Mouse (Mus musculus): ENCODE measurements around the gene Ppp1r32.

Ppp1r32 gene

GRCm38 (mm10) chr19:10482703-10483102 is at the start of gene Ppp1r32:
Gene Ppp1r32 (minus strand): TSS chr19:10482928.
- peak; percentile 61 for DNase-seq (ENCODE audit: low read depth, low spot score)

GRCm38 (mm10) chr19:10530082-10530481 is 47.4 kb upstream of the Ppp1r32 start:
- peak; percentile 66 for DNase-seq (ENCODE audit: low read depth, low spot score)

GRCm38 (mm10) chr19:10525910-10526309 is 43.2 kb upstream of the Ppp1r32 start, which contains the start of gene Sdhaf2:
Gene Sdhaf2 (minus strand): TSS chr19:10526142.
- peak; percentile 75 for DNase-seq (ENCODE audit: low read depth, low spot score)

- peak; percentile 92 for DNase-seq (ENCODE audit: low read depth, low spot score)
These were observed 42.6 kb upstream of the Ppp1r32 start, which contains the start of gene Cpsf7 for GRCm38 (mm10) chr19:10525106-10525901. Gene Cpsf7 (plus strand): TSS chr19:10525266.

- no peak for DNase-seq (ENCODE audit: low read depth, low spot score)
These were observed 42.0 kb upstream of the Ppp1r32 start for GRCm38 (mm10) chr19:10524784-10525105.

- DNase-seq (ENCODE audit: low read depth, low spot score) = no peak
These were observed 40.9 kb upstream of the Ppp1r32 start for GRCm38 (mm10) chr19:10523483-10524080.

- DNase-seq (ENCODE audit: low read depth, low spot score) = no peak
These were observed 39.2 kb upstream of the Ppp1r32 start for GRCm38 (mm10) chr19:10521926-10522325.

- DNase-seq (ENCODE audit: low read depth, low spot score) = peak; percentile 79
These were observed 37.6 kb upstream of the Ppp1r32 start for GRCm38 (mm10) chr19:10520355-10520754.

GRCm38 (mm10) chr19:10510759-10511330 is 28.1 kb upstream of the Ppp1r32 start:
- no peak for DNase-seq (ENCODE audit: low read depth, low spot score)

- DNase-seq (ENCODE audit: low read depth, low spot score) = peak; percentile 58
These were observed 19.8 kb upstream of the Ppp1r32 start for GRCm38 (mm10) chr19:10502571-10502970.

GRCm38 (mm10) chr19:10500581-10500980 is 17.9 kb upstream of the Ppp1r32 start:
- no peak for DNase-seq (ENCODE audit: low read depth, low spot score)

- DNase-seq (ENCODE audit: low read depth, low spot score) = no peak
These were observed 14.9 kb upstream of the Ppp1r32 start for GRCm38 (mm10) chr19:10497512-10498160.

- DNase-seq (ENCODE audit: low read depth, low spot score) = no peak
These were observed 14.2 kb upstream of the Ppp1r32 start for GRCm38 (mm10) chr19:10496976-10497375.

- no peak for DNase-seq (ENCODE audit: low read depth, low spot score)
These were observed 12.9 kb upstream of the Ppp1r32 start for GRCm38 (mm10) chr19:10495670-10496069.

- DNase-seq (ENCODE audit: low read depth, low spot score) = peak; percentile 72
These were observed 3.6 kb upstream of the Ppp1r32 start for GRCm38 (mm10) chr19:10486264-10486738.

- no peak for DNase-seq (ENCODE audit: low read depth, low spot score)
These were observed 3.2 kb downstream of the Ppp1r32 start for GRCm38 (mm10) chr19:10479541-10479940.

- peak; percentile 52 for DNase-seq (ENCODE audit: low read depth, low spot score)
These were observed 8.9 kb downstream of the Ppp1r32 start for GRCm38 (mm10) chr19:10473779-10474178.

- no peak for DNase-seq (ENCODE audit: low read depth, low spot score)
These were observed 9.8 kb downstream of the Ppp1r32 start for GRCm38 (mm10) chr19:10472958-10473357.

GRCm38 (mm10) chr19:10469171-10469658 is 13.5 kb downstream of the Ppp1r32 start:
- no peak for DNase-seq (ENCODE audit: low read depth, low spot score)

- DNase-seq (ENCODE audit: low read depth, low spot score) = no peak
These were observed 18.3 kb downstream of the Ppp1r32 start for GRCm38 (mm10) chr19:10464427-10464826.

- no peak for DNase-seq (ENCODE audit: low read depth, low spot score)
These were observed 21.1 kb downstream of the Ppp1r32 start for GRCm38 (mm10) chr19:10461584-10461983.

GRCm38 (mm10) chr19:10459907-10460306 is 22.8 kb downstream of the Ppp1r32 start:
- no peak for DNase-seq (ENCODE audit: low read depth, low spot score)

Data from R1 (cell line).